Mouse (Mus musculus): ENCODE data around the gene Ang. TPM values are rescaled to one million over a fixed set of nuclear protein-coding genes. Genes with fewer than 3 reads are reported as not detected.

Gene Ang
- total RNA-seq, 2 experiments from 2014 or later = 4.9 to 9.2 TPM

Other genes starting within 250 kb of the Ang start
- gene Tep1, start 220.6 kb upstream of the Ang start, total RNA-seq (2021) = 10 to 100 TPM; 22.2 to 25.2 TPM
- gene Klhl33, start 193.6 kb upstream of the Ang start, total RNA-seq (2021) = 1 to 10 TPM in 1 of 2 experiments, under 1 TPM in 1; 0.83 to 1.3 TPM
- 10 to 100 TPM; 48.9 to 51.3 TPM for gene Osgep, start 166.3 kb upstream of the Ang start, total RNA-seq (2021)
- gene Apex1, start 166.2 kb upstream of the Ang start, total RNA-seq (2021) = 10 to 100 TPM; 50.7 to 66.7 TPM
- 10 to 100 TPM; 54.8 to 63.0 TPM for gene Pip4p1, start 160.3 kb upstream of the Ang start, total RNA-seq (2021)
- 10 to 100 TPM; 35.0 to 40.3 TPM for gene Pnp, start 160.1 kb upstream of the Ang start, total RNA-seq (2021)
- 10 to 100 TPM; 31.9 to 43.9 TPM for gene Gm49342, start 146.6 kb upstream of the Ang start, total RNA-seq (2021)
- 1 to 10 TPM; 1.7 to 2.7 TPM for gene Pnp2, start 135.2 kb upstream of the Ang start, total RNA-seq (2021)
- gene Rnase10, start 83.4 kb upstream of the Ang start, total RNA-seq (2021) = not detected
- gene Rnase9, start 49.3 kb upstream of the Ang start, total RNA-seq (2021) = not detected
- not detected for gene Rnase11, start 41.0 kb upstream of the Ang start, total RNA-seq (2021)
- not detected for gene Rnase12, start 33.5 kb upstream of the Ang start, total RNA-seq (2021)
- under 1 TPM in 1 of 2 experiments, not detected in 1; 0.03 TPM for gene Olfr750, start 16.7 kb upstream of the Ang start, total RNA-seq (2021)
- gene Rnase4, start 73 bp upstream of the Ang start, total RNA-seq (2021) = 10 to 100 TPM; 44.8 to 61.9 TPM
- not detected for gene Eddm3b, start 23.3 kb downstream of the Ang start, total RNA-seq (2021)
- 1 to 10 TPM; 1.3 to 2.0 TPM for gene Rnase6, start 32.8 kb downstream of the Ang start, total RNA-seq (2021)
- gene Rnase1, start 55.6 kb downstream of the Ang start, total RNA-seq (2021) = not detected
- not detected for gene Rnase2b, start 71.1 kb downstream of the Ang start, total RNA-seq (2021)
- gene Ang2, start 108.0 kb downstream of the Ang start, total RNA-seq (2021) = not detected
- not detected for gene Ear14, start 112.2 kb downstream of the Ang start, total RNA-seq (2021)
- gene Rnase2a, start 165.0 kb downstream of the Ang start, total RNA-seq (2021) = 10 to 100 TPM in 1 of 2 experiments, 1 to 10 TPM in 1; 6.0 to 29.4 TPM